Mouse (Mus musculus): ENCODE results near the gene Schip1. TPM values are rescaled to one million over a fixed set of nuclear protein-coding genes. Genes with fewer than 3 reads are reported as not detected.

Schip1 gene
- polyA plus RNA-seq, 1 experiment from 2014 or later, result 43.8 TPM

DNA sequence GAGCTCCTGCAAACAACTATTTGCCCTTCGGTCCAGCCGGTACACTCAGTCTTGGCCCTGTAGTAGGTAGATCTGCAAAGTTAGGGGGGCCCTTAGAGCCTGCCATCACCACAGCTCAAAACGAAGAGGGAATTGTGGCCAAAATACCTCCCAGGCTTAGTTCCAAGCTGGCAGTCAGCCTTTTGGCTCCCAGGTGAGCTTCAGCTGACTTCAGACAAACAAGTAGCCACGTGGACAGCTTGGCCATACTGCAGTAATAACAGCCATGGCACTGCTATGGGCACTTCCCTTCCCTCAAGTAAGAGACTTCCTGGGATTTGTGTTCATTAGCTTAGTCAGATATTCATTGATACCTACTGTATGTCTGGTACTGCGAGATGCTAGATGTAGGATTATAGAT is 495.5 kb downstream of the Schip1 start:
- Histone ChIP-seq H3K9ac (no peak overlapping the region), H3K27me3 (ENCODE audit: insufficient read depth, low read length) (no peaks in the 10 kb centered on the region), H3K4me1 (ENCODE audit: insufficient read depth) (no peaks in the 10 kb centered on the region), H3K4me2 (no peak overlapping the region), H3K27ac (ENCODE audit: low read depth) (no peak overlapping the region), H3K36me3 (ENCODE audit: insufficient read depth) (no peaks in the 10 kb centered on the region), H3K9me3 (ENCODE audit: low read depth, low read length) (no peaks in the 10 kb centered on the region), H3K4me3 (ENCODE audit: low read depth, low read length) (no peak overlapping the region)
- no peak for TF ChIP-seq CTCF (IDR thresholded peaks at IDR 0.05; ENCODE audit: low read depth)
- ATAC-seq (ENCODE audit: insufficient read depth) (no peak), DNase-seq (no peak)
- WGBS, result 81% methylated on average over 5 of the region's 5 CpGs

DNA sequence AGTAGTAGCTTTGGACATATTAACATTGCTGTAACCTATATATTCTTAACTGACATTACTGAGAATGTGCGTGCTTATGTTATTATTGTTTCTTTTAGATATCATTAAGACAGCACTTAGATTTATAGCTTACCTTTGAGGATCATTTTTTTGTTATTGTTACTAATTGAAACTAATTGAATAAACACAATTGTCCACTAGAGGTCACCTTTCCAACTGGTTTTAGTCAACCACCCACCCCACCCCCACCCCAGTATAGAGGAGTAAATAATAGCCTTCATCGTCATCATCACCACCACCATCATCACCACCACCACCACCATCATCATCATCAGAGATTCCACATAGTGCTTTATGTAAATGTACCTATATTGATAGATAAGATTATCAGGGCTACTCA is 498.2 kb downstream of the Schip1 start:
- Histone ChIP-seq H3K4me2 (no peak overlapping the region), H3K4me3 (ENCODE audit: low read depth, low read length) (no peak overlapping the region), H3K27ac (ENCODE audit: low read depth) (no peak overlapping the region), H3K27me3 (ENCODE audit: insufficient read depth, low read length) (no peaks in the 10 kb centered on the region), H3K36me3 (ENCODE audit: insufficient read depth) (no peaks in the 10 kb centered on the region), H3K4me1 (ENCODE audit: insufficient read depth) (no peaks in the 10 kb centered on the region), H3K9ac (no peak overlapping the region), H3K9me3 (ENCODE audit: low read depth, low read length) (no peaks in the 10 kb centered on the region)
- DNase-seq (no peak), ATAC-seq (ENCODE audit: insufficient read depth) (no peak)
- peak; percentile 35 for TF ChIP-seq CTCF (IDR thresholded peaks at IDR 0.05; ENCODE audit: low read depth)
- 66% methylated on average over 2 of the region's 2 CpGs for WGBS

DNA sequence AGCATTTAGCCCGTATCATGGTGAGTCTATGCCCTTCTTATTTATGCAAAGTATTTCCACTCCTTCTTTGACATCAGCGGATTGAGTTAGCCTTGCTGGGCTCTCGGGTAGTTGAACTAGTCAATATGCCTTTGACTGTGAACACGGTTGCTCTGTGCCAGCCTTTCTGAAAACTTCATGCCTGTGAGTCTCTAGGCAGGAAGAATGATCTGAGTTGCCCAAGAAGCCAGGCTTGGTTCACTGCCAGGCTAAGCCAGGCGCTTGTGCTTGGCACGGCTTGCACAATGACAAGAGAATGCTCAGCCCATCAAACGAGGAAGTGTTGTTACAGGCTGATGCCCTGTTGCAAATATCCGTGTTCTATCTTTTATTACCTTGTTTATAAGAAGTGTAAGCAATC is 499.3 kb downstream of the Schip1 start:
- WGBS, result 64% methylated on average over 8 of the region's 8 CpGs
- no peaks in the 10 kb centered on the region for H3K4me1 ChIP-seq (ENCODE audit: insufficient read depth)
- no peak overlapping the region for H3K4me3 ChIP-seq (ENCODE audit: low read depth, low read length)
- no peak overlapping the region for H3K9ac ChIP-seq
- TF ChIP-seq CTCF (IDR thresholded peaks at IDR 0.05; ENCODE audit: low read depth), result no peak
- no peaks in the 10 kb centered on the region for H3K36me3 ChIP-seq (ENCODE audit: insufficient read depth)
- ATAC-seq (ENCODE audit: insufficient read depth) (no peak), DNase-seq (no peak)
- no peaks in the 10 kb centered on the region for H3K27me3 ChIP-seq (ENCODE audit: insufficient read depth, low read length)
- H3K4me2 ChIP-seq, result no peak overlapping the region
- no peak overlapping the region for H3K27ac ChIP-seq (ENCODE audit: low read depth)
- no peaks in the 10 kb centered on the region for H3K9me3 ChIP-seq (ENCODE audit: low read depth, low read length)

DNA sequence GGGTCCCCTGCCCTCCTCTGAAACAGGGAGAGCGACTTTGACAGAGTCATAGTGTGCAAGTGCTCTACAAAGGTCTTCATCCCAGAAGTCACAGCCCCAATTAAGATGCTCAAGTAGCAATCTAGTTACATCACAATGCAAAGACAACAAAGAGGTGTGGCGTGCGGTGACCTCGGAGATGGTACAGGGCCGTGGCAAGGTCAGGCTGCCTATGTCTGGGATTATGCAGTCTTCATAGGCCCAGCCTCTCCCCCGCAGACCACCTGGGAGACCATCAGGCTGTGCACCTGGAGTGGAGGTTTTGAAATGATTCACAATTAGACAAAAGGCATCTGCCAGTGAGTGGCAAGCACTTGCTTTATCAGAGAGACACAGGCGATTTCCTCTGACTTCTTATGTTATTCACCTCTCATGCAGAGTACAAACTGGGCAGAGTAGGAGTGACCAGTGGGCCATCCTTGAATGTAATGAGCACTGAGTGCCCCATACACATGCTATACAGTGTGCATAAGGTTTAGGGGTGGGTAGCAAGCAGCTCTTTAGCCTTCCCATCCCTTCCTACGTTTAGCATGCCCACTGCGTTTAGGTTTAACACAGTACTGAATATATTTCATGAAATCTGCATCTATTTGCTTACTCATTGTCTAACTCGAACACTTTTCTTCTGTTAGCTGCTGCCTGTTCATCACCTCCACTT is 500.5 kb downstream of the Schip1 start:
- 76% methylated on average over 10 of the region's 10 CpGs for WGBS
- Histone ChIP-seq H3K4me2 (no peak overlapping the region), H3K9ac (no peak overlapping the region), H3K27me3 (ENCODE audit: insufficient read depth, low read length) (no peaks in the 10 kb centered on the region), H3K36me3 (ENCODE audit: insufficient read depth) (no peaks in the 10 kb centered on the region), H3K4me1 (ENCODE audit: insufficient read depth) (no peaks in the 10 kb centered on the region), H3K27ac (ENCODE audit: low read depth) (no peak overlapping the region), H3K4me3 (ENCODE audit: low read depth, low read length) (no peak overlapping the region), H3K9me3 (ENCODE audit: low read depth, low read length) (no peaks in the 10 kb centered on the region)
- ATAC-seq (ENCODE audit: insufficient read depth) (no peak), DNase-seq (no peak)
- no peak for TF ChIP-seq CTCF (IDR thresholded peaks at IDR 0.05; ENCODE audit: low read depth)

DNA sequence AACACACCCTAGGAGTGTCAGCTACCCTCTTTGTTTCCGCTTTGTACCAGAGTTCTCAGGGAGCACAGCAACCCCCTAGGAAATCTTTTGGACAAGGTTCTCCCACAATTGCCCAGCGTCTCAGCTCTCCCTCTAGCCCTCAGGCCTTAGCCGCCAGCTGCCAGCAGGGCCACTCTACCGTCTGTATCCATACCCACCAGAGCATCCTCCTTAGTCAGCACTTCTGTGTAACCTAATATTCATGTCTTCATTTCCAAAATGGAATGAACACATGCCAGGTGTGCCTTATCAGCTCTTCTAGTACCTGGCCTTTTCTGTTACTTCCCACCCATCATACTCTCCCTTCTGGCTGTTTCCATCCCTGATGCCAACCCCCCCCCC is 501.1 kb downstream of the Schip1 start:
- no peaks in the 10 kb centered on the region for H3K27me3 ChIP-seq (ENCODE audit: insufficient read depth, low read length)
- TF ChIP-seq CTCF (IDR thresholded peaks at IDR 0.05; ENCODE audit: low read depth), result no peak
- H3K4me3 ChIP-seq (ENCODE audit: low read depth, low read length), result no peak overlapping the region
- no peaks in the 10 kb centered on the region for H3K36me3 ChIP-seq (ENCODE audit: insufficient read depth)
- H3K9me3 ChIP-seq (ENCODE audit: low read depth, low read length), result no peaks in the 10 kb centered on the region
- no peak overlapping the region for H3K4me2 ChIP-seq
- ATAC-seq (ENCODE audit: insufficient read depth) (no peak), DNase-seq (no peak)
- no peak overlapping the region for H3K9ac ChIP-seq
- H3K27ac ChIP-seq (ENCODE audit: low read depth), result no peak overlapping the region
- WGBS, result 66% methylated on average over 4 of the region's 4 CpGs
- no peaks in the 10 kb centered on the region for H3K4me1 ChIP-seq (ENCODE audit: insufficient read depth)

DNA sequence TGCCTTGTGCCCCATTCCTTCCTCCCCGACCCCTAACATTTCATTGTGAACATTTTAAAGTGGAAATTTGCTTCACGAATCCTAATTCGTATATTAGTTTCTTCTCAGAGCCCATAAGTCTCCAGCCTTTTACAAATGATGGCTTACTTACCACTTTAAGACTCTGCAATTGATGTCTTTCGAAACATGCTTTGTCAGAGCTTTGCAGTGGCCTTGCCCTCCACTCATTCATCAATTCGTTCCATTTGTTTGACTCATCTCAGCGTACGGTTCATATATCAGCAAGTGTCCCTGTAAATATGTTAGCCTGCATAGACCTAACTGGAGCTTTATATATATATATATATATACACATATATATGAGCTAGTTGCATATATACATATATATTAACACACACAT is 503.0 kb downstream of the Schip1 start:
- 55% methylated on average over 7 of the region's 7 CpGs for WGBS
- no peaks in the 10 kb centered on the region for H3K27me3 ChIP-seq (ENCODE audit: insufficient read depth, low read length)
- H3K9me3 ChIP-seq (ENCODE audit: low read depth, low read length), result no peaks in the 10 kb centered on the region
- H3K27ac ChIP-seq (ENCODE audit: low read depth), result no peak overlapping the region
- H3K36me3 ChIP-seq (ENCODE audit: insufficient read depth), result no peaks in the 10 kb centered on the region
- DNase-seq, result no peak
- no peaks in the 10 kb centered on the region for H3K4me1 ChIP-seq (ENCODE audit: insufficient read depth)
- no peak for ATAC-seq (ENCODE audit: insufficient read depth)
- H3K9ac ChIP-seq, result no peak overlapping the region
- TF ChIP-seq CTCF (IDR thresholded peaks at IDR 0.05; ENCODE audit: low read depth), result no peak
- no peak overlapping the region for H3K4me3 ChIP-seq (ENCODE audit: low read depth, low read length)
- H3K4me2 ChIP-seq, result no peak overlapping the region

DNA sequence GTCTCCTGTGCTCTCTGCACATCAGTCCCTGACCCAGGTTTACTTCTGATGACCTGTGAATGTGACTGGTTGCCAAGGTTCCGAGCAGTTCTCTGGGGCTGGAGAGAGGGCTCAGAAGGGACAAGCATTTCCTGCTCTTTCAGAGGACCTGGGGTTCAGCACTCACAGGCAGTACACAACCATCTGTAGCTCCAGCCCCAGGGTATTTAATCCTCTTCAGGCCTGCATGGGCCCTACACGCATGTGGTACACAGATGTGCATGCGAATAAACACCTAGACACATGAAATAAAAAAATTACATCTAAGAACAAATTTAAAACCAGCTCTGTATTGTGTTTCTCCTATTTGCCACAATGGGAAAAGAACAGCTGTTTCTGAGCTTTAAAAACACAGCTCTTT is 503.5 kb downstream of the Schip1 start:
- no peaks in the 10 kb centered on the region for H3K27me3 ChIP-seq (ENCODE audit: insufficient read depth, low read length)
- 0 out of 2 replicates have a peak, but pooled peaks cover under 1% of the 10 kb centered on the region for H3K4me1 ChIP-seq (ENCODE audit: insufficient read depth)
- ATAC-seq (ENCODE audit: insufficient read depth) (no peak), DNase-seq (no peak)
- TF ChIP-seq CTCF (IDR thresholded peaks at IDR 0.05; ENCODE audit: low read depth), result no peak
- no peaks in the 10 kb centered on the region for H3K9me3 ChIP-seq (ENCODE audit: low read depth, low read length)
- H3K36me3 ChIP-seq (ENCODE audit: insufficient read depth), result no peaks in the 10 kb centered on the region
- H3K9ac ChIP-seq, result no peak overlapping the region
- no peak overlapping the region for H3K4me2 ChIP-seq
- no peak overlapping the region for H3K27ac ChIP-seq (ENCODE audit: low read depth)
- H3K4me3 ChIP-seq (ENCODE audit: low read depth, low read length), result no peak overlapping the region
- WGBS, result 70% methylated on average over 3 of the region's 3 CpGs

All from lung, embryonic 14.5 days (tissue).